Mouse (Mus musculus) thymus, adult 2 months (tissue): ENCODE data around the gene Kalrn.

ENCODE experiments used
- CTCF ChIP-seq: fragments of 200-500 bp; IDR thresholded peaks from 2 replicates; pipeline ENCODE4 v1.5.1; 2012; ENCODE audit warnings: mild to moderate bottlenecking, control low read depth, low read length, moderate library complexity, borderline replicate concordance; ENCODE audit not compliant: control insufficient read depth, poor library complexity, insufficient read depth; ENCODE audit errors: extremely low read depth
- POLR2A ChIP-seq: fragments of 200-500 bp; IDR thresholded peaks from 2 replicates; pipeline ENCODE4 v1.6.1; 2012; ENCODE audit warnings: mild to moderate bottlenecking, low read length, control low read depth, moderate library complexity; ENCODE audit not compliant: control insufficient read depth, poor library complexity, insufficient read depth; ENCODE audit errors: extremely low read depth

DNA sequence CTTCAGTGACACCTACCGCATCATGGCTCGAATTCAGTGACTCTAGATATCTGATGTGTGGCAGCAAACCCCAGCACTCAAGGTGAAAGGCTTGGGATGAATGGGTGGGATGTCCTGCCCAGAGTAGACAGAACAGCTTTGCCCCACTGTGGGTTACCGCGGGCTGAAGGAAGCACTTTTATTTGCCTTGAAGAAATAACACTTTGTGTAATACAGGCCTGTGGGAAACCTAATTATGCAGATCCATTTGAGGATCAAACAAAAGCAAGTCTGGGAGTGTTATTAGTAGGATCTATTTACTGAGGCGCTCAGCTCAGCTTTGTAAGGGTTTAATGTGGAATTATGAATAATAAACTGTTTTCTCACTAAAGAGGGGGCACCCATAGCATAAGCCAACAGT lies 406.3 kb downstream of the Kalrn start:
- TF ChIP-seq POLR2A (no peak), CTCF (no peak)
